In genomic region chr14:7941413-7941812, GRCm38 (mm10) we compare ENCODE assay signal across 32 mouse cellular contexts. TPM values are rescaled to one million over a fixed set of nuclear protein-coding genes. Genes with fewer than 3 reads are reported as not detected.
DNase-seq lines count a peak whose midpoint lies in the region; ATAC-seq and TF ChIP-seq lines count a peak whose summit lies in the region.
"Had no signal": no experiment of that assay in that cellular context is flagged by ENCODE, and none has a peak within 500 bp of the region (broad histone marks: within the 10 kb centered on the region; RNA-seq: fewer than 3 reads in every experiment).

No protein-coding gene starts in this region.

- 54% methylated on average over 5 of the region's 5 CpGs for WGBS in heart, embryonic 10.5 days
- 24% methylated on average over 5 of the region's 5 CpGs for WGBS in heart, postnatal 0 days
- WGBS in liver, adult 2 months: 32% methylated on average over 5 of the region's 5 CpGs

- no peak overlapping the region for H3K4me3 ChIP-seq in heart, embryonic 10.5 days
- H3K4me3 ChIP-seq in heart, postnatal 0 days (ENCODE audit: low read depth, low read length): no peak overlapping the region
- no peak overlapping the region for H3K4me3 ChIP-seq in liver, adult 2 months (ENCODE audit: insufficient read depth, low read depth, low read length)
- H3K4me3 ChIP-seq: embryonic facial prominence, embryonic 10.5 days; forebrain, embryonic 10.5 days; hindbrain, embryonic 13.5 days; liver, embryonic 12.5 days had no signal

- intact Hi-C loops in heart, postnatal 25 days (cut with DNase I): loop anchor here (5.0 to 10.0 kb wide), 2 partner anchors 59 to 127 kb away; partner anchors contain the start of gene Flnb
- intact Hi-C loops in heart, postnatal 10 days (cut with DNase I): no loop called here

- TF ChIP-seq CTCF in heart, postnatal 0 days (IDR thresholded peaks at IDR 0.05; ENCODE audit: low read depth): no peak
- no peak for TF ChIP-seq CTCF in liver, adult 2 months (IDR thresholded peaks at IDR 0.05; ENCODE audit: low read depth, low read length)

- DNase-seq in heart, embryonic 10.5 days (ENCODE audit: low spot score): no peak
- no peak for DNase-seq in heart, postnatal 25 days (ENCODE audit: low spot score)
- no peak for DNase-seq in heart, postnatal 0 days (ENCODE audit: low spot score)
- no peak for DNase-seq in heart, postnatal 10 days
- DNase-seq in liver, adult 2 months (ENCODE audit: extremely low read depth, low read depth, low spot score): peak; percentile 59
- DNase-seq in liver: no peak
- no peak for DNase-seq in lung, postnatal 25 days (ENCODE audit: low spot score)
- DNase-seq in thymus, postnatal 10 days (ENCODE audit: low spot score in 2 of 2): no peak
- DNase-seq: cerebellum, adult 9-11 months; forebrain, postnatal 0 days; gastrocnemius, postnatal 36 days; heart, postnatal 14 days; left cerebral cortex, postnatal 4 days; lung, adult 18-20 months; lung, postnatal 10 days; right cerebral cortex, adult 18-20 months; right cerebral cortex, postnatal 4 days; thymus, postnatal 25 days had no signal

- H3K9me3 ChIP-seq in heart, embryonic 10.5 days: no peaks in the 10 kb centered on the region
- H3K9me3 ChIP-seq in heart, postnatal 0 days (replicated peaks; ENCODE audit: control insufficient read depth, low read length): no peaks in the 10 kb centered on the region
- H3K9me3 ChIP-seq: embryonic facial prominence, embryonic 10.5 days; forebrain, embryonic 10.5 days; hindbrain, embryonic 13.5 days; liver, embryonic 12.5 days had no signal

- TF ChIP-seq EP300 in heart, postnatal 0 days (IDR thresholded peaks at IDR 0.05; ENCODE audit: low read depth): no peak

- no peak overlapping the region for H3K9ac ChIP-seq in heart, postnatal 0 days (replicated peaks; ENCODE audit: low read depth, low read length)
- no peak overlapping the region for H3K9ac ChIP-seq in liver, adult 2 months (ENCODE audit: low read depth, low read length)
- H3K9ac ChIP-seq: forebrain, postnatal 0 days; hindbrain, embryonic 13.5 days; liver, embryonic 12.5 days had no signal

- peaks cover 57% of the 10 kb centered on the region for H3K36me3 ChIP-seq in heart, embryonic 10.5 days
- peaks cover 39% of the 10 kb centered on the region; the same call in 1 of the 2 replicates for H3K36me3 ChIP-seq in heart, postnatal 0 days (replicated peaks; ENCODE audit: control insufficient read depth, insufficient read depth, low read length)
- peaks cover 57% of the 10 kb centered on the region for H3K36me3 ChIP-seq in liver, adult 2 months (ENCODE audit: control insufficient read depth, insufficient read depth, low read length)

- no peaks in the 10 kb centered on the region for H3K27me3 ChIP-seq in heart, embryonic 10.5 days (ENCODE audit: insufficient read depth, poor library complexity, severe bottlenecking)
- no peaks in the 10 kb centered on the region for H3K27me3 ChIP-seq in heart, postnatal 0 days (ENCODE audit: control insufficient read depth, insufficient read depth, low read length)
- H3K27me3 ChIP-seq in liver, adult 2 months (ENCODE audit: control insufficient read depth, insufficient read depth, low read length): no peaks in the 10 kb centered on the region
- H3K27me3 ChIP-seq: hindbrain, embryonic 13.5 days; liver, embryonic 12.5 days had no signal

- no peaks in the 10 kb centered on the region for H3K79me2 ChIP-seq in liver, adult 2 months (ENCODE audit: control insufficient read depth, insufficient read depth, low read length)

- no peak for TF ChIP-seq POLR2A in liver, adult 2 months (IDR thresholded peaks at IDR 0.05; ENCODE audit: extremely low read depth, insufficient read depth, low read length)

- H3K27ac ChIP-seq in heart, embryonic 10.5 days: peak overlapping the region; percentile 37; the same call in 1 of the 2 replicates
- 0 out of 2 replicates have a peak overlapping the region, but pooled peaks have one; percentile 32 for H3K27ac ChIP-seq in heart, postnatal 0 days (ENCODE audit: low read depth)
- peak overlapping the region; percentile 14 for H3K27ac ChIP-seq in liver, adult 2 months (replicated peaks; ENCODE audit: insufficient read depth, low read depth, low read length)
- H3K27ac ChIP-seq: embryonic facial prominence, embryonic 10.5 days; forebrain, embryonic 10.5 days; hindbrain, embryonic 13.5 days; liver, embryonic 12.5 days had no signal

- peaks cover 43% of the 10 kb centered on the region for H3K4me1 ChIP-seq in heart, embryonic 10.5 days
- H3K4me1 ChIP-seq in heart, postnatal 0 days (ENCODE audit: control insufficient read depth, insufficient read depth): peaks cover 16% of the 10 kb centered on the region
- H3K4me1 ChIP-seq in liver, adult 2 months (ENCODE audit: control insufficient read depth, insufficient read depth, low read length): peaks cover 18% of the 10 kb centered on the region

- H3K4me2 ChIP-seq in heart, postnatal 0 days (ENCODE audit: low read depth, low read length): no peak overlapping the region
- H3K4me2 ChIP-seq: hindbrain, embryonic 13.5 days; liver, embryonic 12.5 days; midbrain, embryonic 11.5 days had no signal

- ATAC-seq in heart, postnatal 0 days (ENCODE audit: insufficient read depth, low read depth): no peak
- ATAC-seq: CD4-positive, CD25-positive, alpha-beta regulatory T cell, adult 4 months; forebrain, postnatal 0 days; liver, embryonic 12.5 days had no signal

RNA-seq across cellular contexts. Expression of gene Gm45521, which starts 15.7 kb away (rescaled TPM):
- polyA plus RNA-seq in heart, embryonic 10.5 days (2016; fragmentation: Nextera tagmentation; extraction: Ambion mirVana): 0.20 and 0.59 TPM in 2 replicates
- total RNA-seq in heart, postnatal 25 days (2021): not detected
- not detected in 2 replicates for total RNA-seq in heart, postnatal 0 days (2014; rRNA removed; ENCODE audit: low replicate concordance)
- not detected in 2 replicates for polyA plus RNA-seq in heart, postnatal 0 days (2015; fragmentation: Nextera tagmentation; extraction: Ambion mirVana)
- not detected for total RNA-seq in heart, postnatal 10 days (2021)
- not detected in 2 replicates for total RNA-seq in liver, adult 2 months (2014; rRNA removed)
- polyA plus RNA-seq in liver, adult 2 months (2012; rRNA removed): not detected in 2 replicates
- total RNA-seq: adrenal gland, postnatal 36 days; forebrain, postnatal 0 days; gastrocnemius, postnatal 36 days; heart, postnatal 14 days; left cerebral cortex, postnatal 4 days; megakaryocyte progenitor cell, adult 5-6 weeks; MEL; midbrain, postnatal 0 days had no signal
- polyA plus RNA-seq: CD4-positive, CD25-positive, alpha-beta regulatory T cell, adult 4 months; cortical plate, adult 2 months; embryonic facial prominence, embryonic 10.5 days; forebrain, postnatal 0 days; large intestine, adult 2 months; liver, embryonic 12.5 days; neural tube, embryonic 14.5 days; stomach, embryonic 14.5 days had no signal

RNA-seq across cellular contexts. Expression of gene Dnase1l3, which starts 53.0 kb away (rescaled TPM):
- not detected in 2 replicates for polyA plus RNA-seq in heart, embryonic 10.5 days (2016; fragmentation: Nextera tagmentation; extraction: Ambion mirVana)
- total RNA-seq in heart, postnatal 25 days (2021): under 1 TPM in 1 of 2 experiments, not detected in 1; 0.06 TPM
- not detected in 2 replicates for total RNA-seq in heart, postnatal 0 days (2014; rRNA removed; ENCODE audit: low replicate concordance)
- 0.03 TPM in 2 replicates for polyA plus RNA-seq in heart, postnatal 0 days (2015; fragmentation: Nextera tagmentation; extraction: Ambion mirVana)
- not detected for total RNA-seq in heart, postnatal 10 days (2021)
- total RNA-seq in liver, adult 2 months (2014; rRNA removed): 10.0 and 10.9 TPM in 2 replicates
- 20.5 and 24.3 TPM in 2 replicates for polyA plus RNA-seq in liver, adult 2 months (2012; rRNA removed)
- total RNA-seq: forebrain, postnatal 0 days; gastrocnemius, postnatal 36 days; MEL; midbrain, postnatal 0 days had no signal
- polyA plus RNA-seq: forebrain, embryonic 10.5 days had no signal

Comparison
In these comparisons a context has a peak if more than half of its experiments do, and no peak if none do; other contexts are left out.
1. RNA of gene Dnase1l3, which starts 53.0 kb away (total RNA-seq): 10.0 to 10.9 TPM in liver, adult 2 months; 0.06 TPM in heart, postnatal 25 days, not detected in heart, postnatal 10 days and not detected in heart, postnatal 0 days; every median in the first group is over 10 times any median in the second.
2. Peak in every context shown above with its lines, with median percentiles within 50 percentile points of each other: H3K27ac ChIP-seq.